14 mouse cellular contexts compared by ENCODE assay signal in genomic region chr12:51957626-51958025, GRCm38 (mm10).
"Had no signal": no experiment of that assay in that cellular context is flagged by ENCODE, and none has a peak within 500 bp of the region (broad histone marks: within the 10 kb centered on the region; RNA-seq: fewer than 3 reads in every experiment).

No protein-coding gene starts in this region.

- DNase-seq: kidney, postnatal 14 days; liver; liver, embryonic 13.5 days; liver, postnatal 0 days; lung, postnatal 14 days; thymus, postnatal 14 days had no signal

- H3K4me2 ChIP-seq: limb, embryonic 12.5 days; liver, embryonic 13.5 days; lung, embryonic 15.5 days; midbrain, embryonic 11.5 days; neural tube, embryonic 12.5 days had no signal

- ATAC-seq: liver, postnatal 0 days had no signal

- H3K4me1 ChIP-seq: limb, embryonic 12.5 days; liver, embryonic 13.5 days; lung, embryonic 15.5 days; neural tube, embryonic 12.5 days had no signal

- H3K27me3 ChIP-seq: limb, embryonic 12.5 days; liver, embryonic 13.5 days; lung, embryonic 15.5 days; megakaryocyte, embryonic 14.5 days; neural tube, embryonic 12.5 days had no signal

- H3K27ac ChIP-seq: left cerebral cortex, adult 2 months; limb, embryonic 12.5 days; liver, embryonic 13.5 days; lung, embryonic 15.5 days; macrophage; neural tube, embryonic 12.5 days; stomach, postnatal 0 days had no signal

- H3K9ac ChIP-seq: limb, embryonic 12.5 days; liver, embryonic 13.5 days; liver, postnatal 0 days; lung, embryonic 15.5 days; neural tube, embryonic 12.5 days had no signal

- H3K4me3 ChIP-seq: left cerebral cortex, adult 2 months; limb, embryonic 12.5 days; liver, embryonic 13.5 days; lung, embryonic 15.5 days; megakaryocyte, embryonic 14.5 days; neural tube, embryonic 12.5 days had no signal

- H3K9me3 ChIP-seq: limb, embryonic 12.5 days; liver, embryonic 13.5 days; lung, embryonic 15.5 days; megakaryocyte, embryonic 14.5 days; neural tube, embryonic 12.5 days had no signal
